Mouse (Mus musculus) spleen, postnatal 4 days (tissue): ENCODE measurements around the gene Nat14.
A peak's percentile ranks its signal among the peaks of the same experiment; 100 is the strongest.

Experiments used
- DNase-seq, 2 experiments: peaks; one replicate each; pipeline ENCODE4 v3.0.0; 2022; ENCODE audit warnings: low spot score in 2 of 2

Nat14 gene

DNA sequence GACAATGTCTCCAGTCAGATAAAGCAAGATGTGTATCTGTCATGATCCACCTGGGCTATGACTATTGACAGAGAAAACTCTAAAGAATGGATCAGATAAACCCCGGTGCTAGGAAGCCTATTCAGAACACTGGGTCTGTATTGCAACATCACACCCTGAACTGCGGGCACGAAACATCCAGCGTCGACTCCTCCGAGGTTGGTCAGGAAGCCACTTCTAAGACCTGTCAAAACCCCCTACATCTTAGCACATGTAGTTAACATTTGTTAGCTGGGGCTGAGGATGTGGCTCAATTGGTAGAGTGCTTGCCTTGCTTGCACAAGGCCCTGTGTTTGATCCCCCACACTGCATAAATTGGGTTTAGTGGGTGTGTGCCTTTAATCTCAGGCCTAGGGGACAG, 26.6 kb downstream of the Nat14 start:
- no peak for DNase-seq

DNA sequence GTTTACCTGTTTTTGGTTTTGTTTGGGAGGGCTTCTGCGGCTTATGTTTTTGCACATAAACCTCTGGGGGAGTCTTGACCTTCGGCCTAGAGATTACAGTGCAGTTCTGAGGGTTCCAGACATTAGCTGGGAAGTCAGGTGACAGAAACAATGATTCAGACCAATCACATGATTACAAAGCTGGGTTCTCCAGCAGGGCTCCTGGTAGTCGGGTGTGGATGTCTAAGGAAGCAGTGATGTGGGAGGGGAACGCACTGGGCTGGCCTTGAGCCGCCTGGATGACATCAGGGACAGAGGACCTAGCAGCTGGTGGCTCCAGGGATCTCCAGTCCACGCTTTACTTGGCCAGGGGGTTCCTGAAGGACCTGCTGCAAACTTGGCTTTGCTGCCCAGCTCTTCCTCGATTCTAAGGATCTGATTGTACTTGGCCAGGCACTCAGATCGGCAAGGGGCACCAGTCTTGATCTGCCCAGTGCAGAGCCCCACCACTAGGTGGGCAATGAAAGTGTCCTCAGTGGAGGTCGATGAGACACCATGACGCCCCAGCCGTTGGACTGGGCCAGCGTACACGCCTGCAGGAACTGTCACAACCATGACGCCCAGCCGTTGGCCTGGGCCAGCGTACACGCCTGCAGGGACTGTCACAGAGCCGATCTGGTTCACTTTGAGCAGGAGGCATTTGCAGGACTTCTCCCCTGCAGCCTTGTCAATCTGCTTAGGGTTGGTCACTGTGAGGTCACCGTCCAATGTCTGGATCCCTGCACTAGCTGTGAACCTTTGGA, 28.9 kb downstream of the Nat14 start:
- DNase-seq, result no peak

DNA sequence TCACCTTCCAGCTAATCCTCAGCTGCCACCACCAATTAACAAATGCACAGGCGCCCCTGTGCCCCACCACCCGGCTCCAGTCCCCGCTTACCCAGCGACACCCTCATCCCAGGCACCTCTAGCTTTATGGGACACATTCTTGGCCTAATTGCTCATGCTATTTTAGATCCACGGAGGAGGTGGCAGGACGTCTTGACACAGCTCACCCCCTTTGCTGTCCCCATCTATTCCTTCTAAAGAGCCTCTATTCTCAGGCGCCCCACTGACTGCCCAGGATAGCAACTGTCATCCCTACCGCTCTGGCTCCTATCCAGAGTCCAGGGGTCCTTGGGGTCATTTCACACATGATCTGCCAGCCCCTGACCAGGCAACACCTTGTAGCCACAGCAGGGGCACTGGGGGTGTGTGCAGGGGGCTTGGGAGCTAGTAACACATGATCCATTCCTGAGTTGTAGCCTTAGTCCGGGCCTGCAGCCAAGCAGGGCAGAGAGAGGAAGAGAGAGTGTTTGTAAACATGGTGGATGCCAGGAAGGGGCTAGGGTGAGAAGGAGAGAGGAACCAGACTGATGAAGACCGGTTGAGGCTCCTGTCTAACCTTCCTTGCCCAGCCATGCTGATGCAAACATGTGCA, 32.1 kb downstream of the Nat14 start:
- no peak for DNase-seq

DNA sequence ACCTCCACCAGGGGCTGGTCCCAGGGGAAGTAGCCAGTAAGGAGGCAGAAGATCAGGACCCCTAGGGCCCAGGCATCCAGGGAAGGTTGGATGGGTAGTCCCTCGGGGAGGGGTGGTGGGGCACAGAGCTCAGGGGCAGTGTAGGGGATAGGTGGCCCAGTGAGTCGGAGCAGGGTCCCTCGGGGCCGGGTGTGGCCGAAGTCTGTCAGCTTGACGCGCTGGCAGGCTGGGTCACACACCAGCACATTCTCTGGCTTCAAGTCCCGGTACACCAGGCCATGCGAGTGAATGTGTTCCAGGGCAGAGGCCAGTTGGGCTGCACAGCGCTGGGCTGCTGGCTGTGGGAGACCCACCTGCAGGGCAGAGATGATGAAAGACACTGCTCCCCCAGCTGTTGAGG, 35.5 kb downstream of the Nat14 start:
- DNase-seq, result peak in 1 of 2 experiments; percentile 37

DNA sequence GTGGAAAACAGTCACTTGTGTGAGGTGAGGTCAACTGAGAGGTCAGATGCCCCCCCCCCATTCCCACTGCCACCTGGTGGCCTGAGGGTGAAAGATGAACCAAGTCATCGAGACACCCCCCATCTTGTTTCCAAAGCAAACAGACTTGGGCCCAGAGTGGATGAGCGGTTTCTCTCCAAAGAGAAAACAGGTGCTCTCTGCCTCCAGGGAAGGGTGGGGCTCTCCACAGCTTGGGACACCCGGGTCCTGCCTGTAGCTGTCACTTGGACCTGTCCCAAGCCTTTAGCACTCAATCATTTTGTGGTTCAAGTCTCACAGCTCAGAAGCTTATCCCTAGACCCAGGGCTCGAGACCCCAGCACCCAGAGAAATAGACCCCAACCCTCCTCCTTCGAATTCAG, 41.7 kb downstream of the Nat14 start:
- DNase-seq, result no peak

DNA sequence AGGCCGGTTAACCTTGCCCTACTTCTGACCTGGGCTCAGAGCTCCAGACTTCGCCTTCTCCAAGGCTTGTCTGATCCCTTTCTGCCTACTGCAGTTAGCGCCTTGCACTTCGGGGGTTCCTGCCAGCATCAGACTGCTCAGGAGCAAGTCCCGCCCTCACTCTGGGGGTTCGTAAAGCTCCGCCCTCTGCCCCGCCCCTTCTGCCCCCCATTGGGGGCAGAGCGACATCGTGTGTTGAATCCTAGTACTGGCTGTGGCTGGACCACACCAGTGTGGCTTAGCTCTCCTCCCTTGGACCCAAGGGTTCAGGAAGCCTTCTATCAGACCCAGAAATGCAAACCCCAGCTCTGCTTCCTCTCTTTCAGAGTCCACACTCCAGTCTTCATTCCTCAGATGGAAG, 42.4 kb downstream of the Nat14 start, which contains the start of gene Sbk2:
Gene Sbk2, minus strand, starts transcription at position 135 of the 400 bp plus-strand sequence.
- DNase-seq, result peak; percentile 73 to 88

DNA sequence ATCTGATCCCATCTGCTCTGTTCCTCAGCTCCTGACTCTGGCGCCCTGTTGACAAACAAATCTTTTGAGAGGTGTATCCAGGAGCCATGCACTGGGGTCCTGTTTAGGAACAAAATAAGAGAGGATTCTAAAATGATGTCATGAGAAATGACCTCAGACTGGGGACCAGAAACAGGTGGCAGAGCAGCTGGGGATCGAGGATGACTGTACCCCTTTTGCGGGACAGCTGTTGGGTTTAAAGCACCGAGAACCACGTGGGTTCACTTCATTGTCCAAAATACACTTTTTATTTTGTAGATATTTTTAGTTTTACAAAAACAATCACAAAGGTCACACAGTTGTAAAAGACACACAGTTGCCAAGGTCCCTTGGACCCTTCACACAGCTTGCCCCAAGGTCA, 43.2 kb downstream of the Nat14 start:
- no peak for DNase-seq

DNA sequence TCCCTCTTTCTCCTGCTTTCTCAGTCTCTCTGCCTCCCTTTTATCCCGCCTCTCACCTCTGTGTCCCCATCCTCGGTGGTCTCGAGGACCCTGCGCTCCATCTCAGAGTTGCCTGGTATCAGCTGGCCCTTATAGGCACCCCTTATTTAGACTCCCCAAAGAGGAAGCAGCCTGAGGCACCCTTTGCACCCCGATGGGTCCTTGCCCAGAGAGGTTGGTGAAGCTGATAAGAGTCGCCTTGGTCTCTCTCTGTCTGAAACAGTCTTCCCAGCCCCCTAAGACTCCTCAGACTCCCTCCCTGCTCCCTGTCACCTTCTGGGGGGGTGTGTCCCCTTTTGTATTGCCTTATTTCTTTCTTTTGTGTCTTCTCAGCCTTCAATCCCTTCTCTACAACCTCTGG, 49.2 kb downstream of the Nat14 start, which contains the start of gene Sbk3:
Gene Sbk3, minus strand, starts transcription at position 101 of the 400 bp plus-strand sequence.
- DNase-seq, result no peak

DNA sequence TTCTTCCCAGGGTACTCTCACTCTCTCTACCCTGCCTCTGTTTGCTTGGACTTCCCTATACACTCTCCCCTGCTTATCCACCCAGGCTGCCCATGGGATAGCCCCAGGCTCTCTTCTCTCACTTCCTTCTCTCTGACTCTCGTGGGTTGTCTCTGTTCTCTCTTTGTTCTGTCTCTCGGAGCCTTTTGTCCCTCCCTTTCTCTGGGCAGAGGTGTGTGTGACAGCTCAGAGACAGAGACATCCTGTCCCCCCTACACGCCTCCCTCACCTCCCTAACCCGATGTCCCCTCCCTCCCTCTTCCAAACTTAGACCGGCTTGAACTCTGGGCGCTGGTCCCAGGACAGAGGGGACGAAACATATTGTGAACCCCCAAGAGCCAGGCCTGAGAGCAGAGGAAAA, 49.9 kb downstream of the Nat14 start:
- no peak for DNase-seq

DNA sequence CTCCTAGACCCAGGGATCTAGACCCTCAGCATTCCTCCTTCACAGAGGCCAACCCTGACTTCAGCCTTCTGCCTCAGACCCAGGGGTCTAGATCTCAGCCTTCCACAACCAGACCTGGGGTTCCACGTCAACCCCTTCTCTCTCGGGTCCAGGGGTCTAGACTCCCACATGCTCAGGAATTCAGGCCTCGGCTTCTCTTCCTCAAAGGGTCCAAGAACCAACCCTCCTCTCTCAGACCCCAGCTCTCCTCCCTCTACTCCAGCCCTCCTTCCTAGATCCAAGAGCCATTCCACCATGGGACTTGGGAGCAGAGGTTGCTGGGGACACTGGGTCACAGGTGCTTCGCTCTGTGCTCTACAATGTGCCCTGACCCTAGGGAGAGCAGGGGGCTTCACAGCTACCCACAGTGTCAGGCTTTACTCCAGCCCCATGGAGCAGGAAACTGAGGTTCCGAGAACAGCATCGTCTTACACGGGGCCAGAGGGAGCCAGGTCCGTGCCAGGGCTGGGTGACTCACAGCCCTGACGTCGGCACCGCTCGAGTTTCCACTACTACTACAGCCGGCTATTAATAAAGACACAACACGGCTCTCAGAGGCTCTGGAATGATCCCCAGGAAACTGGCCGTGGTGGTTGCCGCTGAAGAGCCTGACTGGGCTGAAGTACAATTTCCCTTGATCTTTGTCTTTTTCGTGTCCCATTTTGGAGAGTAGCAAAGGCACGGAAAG, 50.7 kb downstream of the Nat14 start:
- no peak for DNase-seq
